Mouse (Mus musculus) spleen, adult 12 weeks (tissue): Measurements from ENCODE around the gene Pank4.
A peak's percentile ranks its signal among the peaks of the same experiment; 100 is the strongest.

Source experiments
- DNase-seq: peaks from one replicate; pipeline ENCODE4 v3.0.0; 2022; ENCODE audit warnings: low spot score

Pank4 gene

GRCm38 (mm10) chr4:154963901-154964580 lies at the start of gene Pank4:
Pank4 (plus strand) TSS chr4:154964123.
- DNase-seq: peak; percentile 78

DNA sequence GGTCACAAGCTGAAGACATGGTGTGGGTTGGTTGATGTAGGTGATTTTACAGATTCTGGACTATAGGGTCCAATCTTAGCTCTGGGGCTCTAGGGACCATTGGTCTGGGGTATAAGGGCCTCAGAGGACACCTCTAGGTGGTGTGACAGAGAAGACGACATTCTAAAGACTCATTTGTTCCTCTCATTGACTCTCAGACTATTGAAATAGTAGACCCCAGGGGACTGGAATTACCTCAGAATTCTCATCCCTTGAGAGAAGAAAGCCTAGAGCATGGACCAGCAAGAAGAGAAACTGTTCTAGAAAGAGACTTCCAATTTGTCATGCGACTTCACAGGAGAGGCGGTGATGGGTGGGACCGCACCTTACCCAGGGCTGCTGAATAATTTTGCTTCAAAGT lies 49.7 kb upstream of the Pank4 start:
- no peak for DNase-seq

GRCm38 (mm10) chr4:154914707-154915106 lies 49.2 kb upstream of the Pank4 start:
- no peak for DNase-seq

- DNase-seq: no peak
Observed at GRCm38 (mm10) chr4:154915286-154915685, 48.6 kb upstream of the Pank4 start.

GRCm38 (mm10) chr4:154916662-154917061 lies 47.3 kb upstream of the Pank4 start:
- DNase-seq: no peak

DNA sequence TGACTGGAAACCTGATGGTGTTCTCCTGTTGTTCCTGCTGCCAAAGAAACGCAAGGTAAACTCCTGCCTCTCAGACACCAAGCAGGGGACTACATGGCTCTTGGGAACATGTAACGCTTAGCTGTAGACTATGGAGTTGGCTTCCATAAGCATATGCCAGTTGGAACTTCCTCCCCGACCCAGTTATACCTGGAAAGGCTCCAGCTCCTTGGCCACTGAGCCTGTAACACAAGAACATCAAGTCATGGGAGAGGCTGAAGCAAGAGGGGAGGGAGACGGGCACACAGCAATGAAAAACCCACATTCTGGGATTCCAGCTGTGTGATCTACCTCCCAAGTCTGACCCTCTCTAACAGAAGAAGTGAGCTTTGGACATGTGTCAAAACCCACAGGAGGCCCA lies 41.6 kb upstream of the Pank4 start:
- DNase-seq: no peak

DNA sequence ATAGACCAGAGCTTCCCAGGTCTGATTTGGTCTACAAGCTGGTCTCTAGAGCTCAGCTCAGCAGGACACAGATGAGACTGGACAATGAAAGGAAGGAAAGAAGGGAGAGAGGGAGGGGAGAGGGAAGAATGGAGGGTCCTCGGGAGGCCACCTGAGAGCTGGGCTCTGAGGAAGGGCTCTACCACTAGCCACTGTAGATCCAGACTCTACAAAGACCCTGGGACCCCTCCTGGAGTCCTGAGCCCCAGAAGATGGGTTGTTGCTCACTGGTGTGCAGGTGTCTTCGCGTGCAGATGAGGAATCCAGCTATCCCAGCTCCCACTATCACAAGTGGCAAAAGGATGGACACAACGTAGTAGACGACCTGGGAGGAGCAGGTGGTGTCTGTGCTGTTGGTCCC lies 41.0 kb upstream of the Pank4 start:
- no peak for DNase-seq

GRCm38 (mm10) chr4:154925413-154925812 lies 38.5 kb upstream of the Pank4 start:
- DNase-seq: peak; percentile 53

DNA sequence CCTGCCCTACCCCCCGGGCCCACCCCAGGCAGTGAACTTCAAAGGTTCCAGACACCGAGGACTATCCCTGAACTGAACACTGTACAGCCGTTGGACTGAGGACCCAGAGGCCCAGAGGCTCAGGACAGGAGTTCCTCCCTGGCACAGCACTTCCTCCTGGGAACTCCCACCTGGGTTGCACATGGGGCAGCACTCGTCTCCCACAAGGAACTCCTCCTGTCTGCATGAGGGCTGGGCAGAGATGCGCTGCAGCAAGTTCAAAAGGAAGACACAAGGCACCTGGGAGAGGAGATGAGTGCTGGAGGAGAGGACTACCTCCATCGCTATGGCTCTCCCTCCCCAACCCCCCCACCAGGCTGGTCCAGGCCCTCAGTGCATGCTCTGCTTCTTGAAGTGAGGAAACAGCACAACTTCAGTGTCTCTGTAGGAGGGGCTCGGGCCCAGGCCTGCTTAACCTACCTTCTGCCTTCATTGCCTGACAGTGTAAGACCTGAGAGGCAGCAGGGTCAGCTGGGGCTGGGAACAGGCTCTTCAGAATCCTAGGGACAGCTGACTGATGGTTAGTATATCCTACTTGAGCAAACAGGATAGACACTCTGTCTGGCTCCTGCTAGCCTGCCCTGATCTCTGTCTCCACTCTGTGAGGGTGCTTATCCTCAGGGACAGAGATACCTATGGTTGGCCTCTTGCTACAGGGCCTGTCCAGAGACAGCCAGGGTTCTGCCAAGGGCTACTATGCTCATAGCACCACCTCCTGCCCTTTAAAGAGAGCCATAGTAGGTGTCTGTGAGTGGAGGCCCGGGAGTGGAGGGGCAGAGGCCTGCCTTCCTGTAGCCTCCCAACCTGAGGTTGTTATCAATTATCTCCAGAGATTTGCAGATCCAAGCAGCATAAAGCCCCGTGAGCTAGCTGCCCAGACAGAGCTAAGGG lies 36.7 kb upstream of the Pank4 start:
- DNase-seq: no peak

GRCm38 (mm10) chr4:154927899-154928337 lies 36.0 kb upstream of the Pank4 start:
- DNase-seq: peak; percentile 55

DNA sequence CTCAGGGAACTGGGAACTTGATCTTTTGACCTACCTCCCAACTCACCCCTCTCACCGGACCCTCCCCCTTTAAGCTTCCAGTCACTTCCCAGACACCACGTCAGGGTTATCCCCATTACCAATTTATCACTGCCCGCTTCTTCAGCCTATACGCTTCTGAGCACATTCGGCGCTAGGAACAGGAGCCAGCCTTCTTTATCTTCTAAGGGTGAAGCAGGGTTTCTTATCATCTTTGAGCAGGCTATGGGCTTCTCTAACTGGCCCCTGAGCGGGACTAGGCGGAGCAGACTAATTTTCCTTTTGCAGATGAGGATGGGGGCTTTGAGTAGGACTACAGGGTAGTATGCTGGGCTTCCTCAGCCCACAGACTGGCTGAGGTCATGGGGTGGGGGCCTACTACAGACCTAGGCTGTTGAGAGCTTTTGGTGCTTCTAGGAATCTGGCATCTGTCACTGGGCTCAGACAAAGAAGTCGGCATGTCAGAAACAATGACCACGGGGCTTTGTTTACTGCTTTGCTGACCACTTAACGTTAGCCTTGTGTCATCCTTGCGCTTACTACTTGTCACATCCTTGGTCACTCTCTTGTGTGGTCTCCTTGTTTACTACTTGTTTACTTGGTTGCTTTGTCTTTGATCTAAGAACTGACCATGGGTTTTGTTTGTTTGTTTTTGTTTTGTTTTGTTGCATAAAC lies 35.4 kb upstream of the Pank4 start, which contains the start of gene Tnfrsf14:
Gene Tnfrsf14 (minus strand): TSS at position 169 of the 693 bp plus-strand sequence.
- peak; percentile 62 for DNase-seq

DNA sequence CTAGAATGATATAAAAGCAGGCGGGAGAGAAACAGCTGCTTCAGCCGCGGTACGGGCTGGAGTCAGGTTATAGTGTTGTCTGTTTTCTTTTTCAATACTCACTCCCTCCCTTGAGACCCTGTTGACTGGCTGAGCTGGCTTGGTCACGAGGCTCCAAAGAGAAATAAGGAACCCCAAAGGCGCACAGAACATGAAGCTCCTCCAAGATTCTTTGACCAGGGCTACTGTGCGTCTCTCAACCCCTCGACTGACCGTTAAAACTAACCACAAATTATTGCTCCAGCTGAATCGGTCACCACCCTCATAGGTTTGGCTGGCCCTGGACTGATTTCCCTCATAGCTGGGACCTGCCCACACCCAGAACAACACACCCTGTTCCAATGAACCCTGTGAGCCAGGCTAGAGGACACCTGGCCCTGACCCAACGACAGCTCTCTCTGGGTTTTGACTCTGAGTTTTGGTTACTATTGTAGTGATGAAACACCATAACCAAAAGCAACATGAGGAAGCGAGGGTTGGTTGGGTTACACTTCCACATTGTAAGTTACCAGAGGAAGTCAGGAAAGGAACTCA lies 34.7 kb upstream of the Pank4 start:
- peak; percentile 60 for DNase-seq

DNA sequence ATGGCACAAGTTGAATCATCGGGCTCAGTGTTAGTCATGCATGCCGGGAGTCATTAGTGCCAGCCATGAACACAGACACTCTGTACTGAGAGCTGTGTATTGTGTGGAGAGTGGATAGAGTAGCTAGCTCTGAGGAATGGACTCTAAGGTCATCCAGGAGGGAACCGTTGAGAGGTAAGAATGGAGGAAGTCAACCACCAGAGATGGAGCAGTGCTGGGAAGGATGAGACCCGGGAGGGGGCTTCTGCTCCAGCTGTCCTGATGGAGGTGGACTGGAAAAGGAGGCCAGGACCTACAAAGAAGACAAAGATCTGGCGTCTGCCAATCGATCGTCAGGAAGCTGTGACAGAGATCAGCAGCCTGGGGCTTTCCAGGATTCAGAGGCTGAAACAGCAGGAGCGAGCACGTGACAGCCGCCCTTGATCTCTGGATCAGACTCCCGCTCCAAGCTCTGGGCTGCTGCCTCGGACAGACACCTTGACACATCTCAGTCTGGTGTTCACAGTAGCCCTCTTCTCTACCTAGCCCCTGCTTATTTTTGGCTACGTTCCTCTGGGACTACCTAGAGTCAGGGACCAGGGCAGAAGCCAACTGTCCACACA lies 30.5 kb upstream of the Pank4 start:
- peak; percentile 0 for DNase-seq

DNA sequence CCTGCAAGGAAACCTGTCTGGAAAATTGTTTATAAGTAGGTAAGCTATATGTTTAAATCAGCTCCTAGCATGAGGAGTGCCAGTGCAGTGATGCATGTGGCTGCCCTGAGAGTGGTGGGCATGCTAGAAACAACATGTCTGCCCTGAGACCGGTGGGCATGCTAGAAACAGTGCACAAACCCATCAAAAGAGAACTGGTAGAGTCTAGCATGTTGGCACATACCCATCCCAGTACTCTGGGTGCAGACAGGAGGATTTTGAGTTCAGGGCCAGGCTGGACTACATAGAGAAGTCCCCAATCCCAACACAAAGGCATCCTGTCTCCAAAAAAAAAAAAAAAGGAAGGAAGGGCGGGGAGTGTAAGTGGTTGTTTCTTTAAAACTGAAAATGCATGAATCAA lies 29.1 kb upstream of the Pank4 start:
- no peak for DNase-seq

GRCm38 (mm10) chr4:154935788-154936187 lies 28.1 kb upstream of the Pank4 start:
- peak; percentile 6 for DNase-seq

DNA sequence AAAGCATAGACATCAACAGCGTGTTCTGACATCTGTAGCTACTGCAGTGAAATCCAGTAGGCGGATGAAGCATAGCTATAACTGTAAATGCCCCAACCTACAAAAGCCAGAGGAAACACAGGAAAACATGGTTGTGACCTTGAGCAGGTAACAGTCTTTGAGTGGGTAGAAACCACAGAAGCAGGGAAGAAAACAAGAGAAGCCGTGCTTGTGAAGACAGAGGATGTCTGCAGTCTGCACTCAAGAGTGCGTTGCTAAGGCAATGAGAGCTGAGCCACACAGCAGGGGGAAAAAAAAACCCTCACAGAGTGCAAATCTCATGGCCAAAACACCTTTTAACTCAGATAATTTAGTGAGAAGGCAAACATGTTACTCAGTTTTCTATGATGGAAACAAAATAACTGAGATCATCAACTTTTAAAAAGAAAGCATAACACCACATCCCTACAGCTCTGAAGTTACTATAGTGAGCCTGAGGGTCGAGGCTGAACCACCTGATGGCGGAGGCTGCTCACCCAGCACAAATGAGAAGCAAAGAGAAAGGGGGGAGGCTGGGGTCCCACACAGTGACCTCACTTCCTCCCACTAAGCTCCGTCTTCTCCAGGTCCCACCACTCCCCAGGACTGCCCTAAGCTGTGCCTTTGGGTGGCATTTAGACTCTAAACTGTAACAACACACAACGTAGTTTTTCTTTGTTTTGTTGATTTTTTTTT lies 27.2 kb upstream of the Pank4 start:
- peak; percentile 13 for DNase-seq

GRCm38 (mm10) chr4:154937746-154938145 lies 26.2 kb upstream of the Pank4 start:
- DNase-seq: peak; percentile 0

- DNase-seq: no peak
Observed at GRCm38 (mm10) chr4:154940156-154940555, 23.8 kb upstream of the Pank4 start.

- DNase-seq: peak; percentile 19
Observed at GRCm38 (mm10) chr4:154941831-154942230, 22.1 kb upstream of the Pank4 start.

GRCm38 (mm10) chr4:154942632-154943322 lies 21.1 kb upstream of the Pank4 start:
- peak; percentile 14 for DNase-seq
